Mouse (Mus musculus) heart, postnatal 14 days (tissue): Measurements from ENCODE around the gene Ubl4a. TPM values are rescaled to one million over a fixed set of nuclear protein-coding genes. Genes with fewer than 3 reads are reported as not detected.

Source experiments
- microRNA-seq, 2 experiments: library from miRNA; unstranded; fragments of <30 nt; microRNA quantifications; one replicate each; pipeline ENCODE4 v1.2.0; 2021 to 2022
- total RNA-seq, 2 experiments: library from RNA; stranded (reverse); gene quantifications; 2 replicates each; pipeline ENCODE4 v1.2.3; 2021

Ubl4a gene
- total RNA-seq, 2 experiments from 2014 or later, result 48.1 to 53.6 TPM

Small RNAs within 50 kb of the gene (microRNA-seq; reads per million reads assigned to microRNA genes)
- 0 reads per million in 2 experiments for gene Mir7092

Other genes starting within 250 kb of the Ubl4a start
- gene Opn1mw, start 245.8 kb downstream of the Ubl4a start, total RNA-seq, result not detected
- 10 to 100 TPM; 28.4 to 34.6 TPM for gene Mecp2, start 237.9 kb downstream of the Ubl4a start, total RNA-seq
- gene Tex28, start 205.4 kb downstream of the Ubl4a start, total RNA-seq, result not detected
- gene Tktl1, start 196.0 kb downstream of the Ubl4a start, total RNA-seq, result not detected
- gene Flna, start 123.4 kb downstream of the Ubl4a start, total RNA-seq, result 100 to 1,000 TPM; 157 to 168 TPM
- 10 to 100 TPM; 31.4 to 34.6 TPM for gene Emd, start 118.5 kb downstream of the Ubl4a start, total RNA-seq
- 100 to 1,000 TPM; 153 to 191 TPM for gene Rpl10, start 102.4 kb downstream of the Ubl4a start, total RNA-seq
- gene Taz, start 91.3 kb downstream of the Ubl4a start, total RNA-seq, result 10 to 100 TPM; 39.0 to 42.9 TPM
- 10 to 100 TPM; 13.2 to 13.3 TPM for gene Dnase1l1, start 90.9 kb downstream of the Ubl4a start, total RNA-seq
- gene Atp6ap1, start 76.1 kb downstream of the Ubl4a start, total RNA-seq, result 100 to 1,000 TPM; 122 TPM
- 10 to 100 TPM; 77.6 to 90.8 TPM for gene Gdi1, start 68.2 kb downstream of the Ubl4a start, total RNA-seq
- gene Fam50a, start 60.2 kb downstream of the Ubl4a start, total RNA-seq, result 10 to 100 TPM; 28.5 to 28.6 TPM
- 1 to 10 TPM in 1 of 2 experiments, under 1 TPM in 1; 0.98 to 1.1 TPM for gene Plxna3, start 44.2 kb downstream of the Ubl4a start, total RNA-seq
- gene Lage3, start 19.6 kb downstream of the Ubl4a start, total RNA-seq, result 10 to 100 TPM; 34.7 to 38.3 TPM
- gene Slc10a3, start 131 bp upstream of the Ubl4a start, total RNA-seq, result 1 to 10 TPM; 5.3 to 5.5 TPM
- 10 to 100 TPM; 16.3 to 19.2 TPM for gene Fam3a, start 20.1 kb upstream of the Ubl4a start, total RNA-seq
- 10 to 100 TPM; 46.6 to 52.2 TPM for gene Ikbkg, start 20.1 kb upstream of the Ubl4a start, total RNA-seq
- gene G6pdx, start 56.0 kb upstream of the Ubl4a start, total RNA-seq, result 1 to 10 TPM; 6.7 to 8.0 TPM
- not detected for gene Gm6880, start 108.2 kb upstream of the Ubl4a start, total RNA-seq
- gene Olfr1326-ps1, start 201.7 kb upstream of the Ubl4a start, total RNA-seq, result not detected
- not detected for gene Olfr1325, start 219.5 kb upstream of the Ubl4a start, total RNA-seq